Mouse (Mus musculus): Measurements from ENCODE around the gene Frrs1. TPM values are rescaled to one million over a fixed set of nuclear protein-coding genes. Genes with fewer than 3 reads are reported as not detected.
A peak's percentile ranks its signal among the peaks of the same experiment; 100 is the strongest.

The Frrs1 gene
- polyA plus RNA-seq, 1 experiment from 2014 or later = 39.8 TPM

GRCm38 (mm10) chr3:116829274-116829920 lies 29.9 kb upstream of the Frrs1 start:
- ATAC-seq (ENCODE audit: insufficient number of reproducible peaks, insufficient read depth, low FRiP score, low read depth) = no peak
- no peaks in the 10 kb centered on the region for H3K27me3 ChIP-seq (ENCODE audit: control insufficient read depth, insufficient read depth, low read length)
- no peak overlapping the region for H3K4me3 ChIP-seq (ENCODE audit: low read depth, low read length)
- no peak overlapping the region for H3K4me2 ChIP-seq (replicated peaks; ENCODE audit: low read depth, low read length)
- H3K4me1 ChIP-seq (ENCODE audit: control insufficient read depth, insufficient read depth, low read length) = no peaks in the 10 kb centered on the region
- 84% methylated on average over 10 of the region's 10 CpGs for WGBS
- H3K9ac ChIP-seq (replicated peaks; ENCODE audit: low read depth, low read length) = no peak overlapping the region
- H3K27ac ChIP-seq (ENCODE audit: low read length) = no peak overlapping the region
- no peaks in the 10 kb centered on the region for H3K36me3 ChIP-seq (ENCODE audit: control insufficient read depth, insufficient read depth, low read length)
- no peaks in the 10 kb centered on the region for H3K9me3 ChIP-seq (ENCODE audit: control insufficient read depth, low read depth, low read length)

GRCm38 (mm10) chr3:116831324-116831723 lies 27.9 kb upstream of the Frrs1 start:
- H3K4me1 ChIP-seq (ENCODE audit: control insufficient read depth, insufficient read depth, low read length) = no peaks in the 10 kb centered on the region
- no peak overlapping the region for H3K4me2 ChIP-seq (replicated peaks; ENCODE audit: low read depth, low read length)
- no peak overlapping the region for H3K4me3 ChIP-seq (ENCODE audit: low read depth, low read length)
- ATAC-seq (ENCODE audit: insufficient number of reproducible peaks, insufficient read depth, low FRiP score, low read depth) = no peak
- H3K27ac ChIP-seq (ENCODE audit: low read length) = no peak overlapping the region
- no peaks in the 10 kb centered on the region for H3K36me3 ChIP-seq (ENCODE audit: control insufficient read depth, insufficient read depth, low read length)
- no peaks in the 10 kb centered on the region for H3K9me3 ChIP-seq (ENCODE audit: control insufficient read depth, low read depth, low read length)
- WGBS = 51% methylated on average over 5 of the region's 5 CpGs
- no peak overlapping the region for H3K9ac ChIP-seq (replicated peaks; ENCODE audit: low read depth, low read length)
- no peaks in the 10 kb centered on the region for H3K27me3 ChIP-seq (ENCODE audit: control insufficient read depth, insufficient read depth, low read length)

GRCm38 (mm10) chr3:116832526-116833310 lies 26.5 kb upstream of the Frrs1 start:
- Histone ChIP-seq H3K27me3 (ENCODE audit: control insufficient read depth, insufficient read depth, low read length) (no peaks in the 10 kb centered on the region), H3K4me1 (ENCODE audit: control insufficient read depth, insufficient read depth, low read length) (no peaks in the 10 kb centered on the region), H3K9me3 (ENCODE audit: control insufficient read depth, low read depth, low read length) (no peaks in the 10 kb centered on the region), H3K27ac (ENCODE audit: low read length) (no peak overlapping the region), H3K4me3 (ENCODE audit: low read depth, low read length) (no peak overlapping the region), H3K4me2 (replicated peaks; ENCODE audit: low read depth, low read length) (no peak overlapping the region), H3K36me3 (ENCODE audit: control insufficient read depth, insufficient read depth, low read length) (no peaks in the 10 kb centered on the region), H3K9ac (replicated peaks; ENCODE audit: low read depth, low read length) (no peak overlapping the region)
- no peak for ATAC-seq (ENCODE audit: insufficient number of reproducible peaks, insufficient read depth, low FRiP score, low read depth)
- WGBS = 87% methylated on average over 7 of the region's 7 CpGs

GRCm38 (mm10) chr3:116833491-116833890 lies 25.8 kb upstream of the Frrs1 start:
- 70% methylated on average over 4 of the region's 4 CpGs for WGBS
- Histone ChIP-seq H3K4me3 (ENCODE audit: low read depth, low read length) (no peak overlapping the region), H3K36me3 (ENCODE audit: control insufficient read depth, insufficient read depth, low read length) (no peaks in the 10 kb centered on the region), H3K4me1 (ENCODE audit: control insufficient read depth, insufficient read depth, low read length) (no peaks in the 10 kb centered on the region), H3K9ac (replicated peaks; ENCODE audit: low read depth, low read length) (no peak overlapping the region), H3K27ac (ENCODE audit: low read length) (no peak overlapping the region), H3K4me2 (replicated peaks; ENCODE audit: low read depth, low read length) (no peak overlapping the region), H3K9me3 (ENCODE audit: control insufficient read depth, low read depth, low read length) (no peaks in the 10 kb centered on the region), H3K27me3 (ENCODE audit: control insufficient read depth, insufficient read depth, low read length) (no peaks in the 10 kb centered on the region)
- no peak for ATAC-seq (ENCODE audit: insufficient number of reproducible peaks, insufficient read depth, low FRiP score, low read depth)

GRCm38 (mm10) chr3:116834241-116834640 lies 25.0 kb upstream of the Frrs1 start:
- ATAC-seq (ENCODE audit: insufficient number of reproducible peaks, insufficient read depth, low FRiP score, low read depth) = no peak
- no peaks in the 10 kb centered on the region for H3K36me3 ChIP-seq (ENCODE audit: control insufficient read depth, insufficient read depth, low read length)
- no peaks in the 10 kb centered on the region for H3K27me3 ChIP-seq (ENCODE audit: control insufficient read depth, insufficient read depth, low read length)
- no peak overlapping the region for H3K4me3 ChIP-seq (ENCODE audit: low read depth, low read length)
- no peaks in the 10 kb centered on the region for H3K4me1 ChIP-seq (ENCODE audit: control insufficient read depth, insufficient read depth, low read length)
- no peak overlapping the region for H3K4me2 ChIP-seq (replicated peaks; ENCODE audit: low read depth, low read length)
- no peak overlapping the region for H3K9ac ChIP-seq (replicated peaks; ENCODE audit: low read depth, low read length)
- H3K27ac ChIP-seq (ENCODE audit: low read length) = no peak overlapping the region
- 94% methylated on average over 6 of the region's 6 CpGs for WGBS
- H3K9me3 ChIP-seq (ENCODE audit: control insufficient read depth, low read depth, low read length) = no peaks in the 10 kb centered on the region

- Histone ChIP-seq H3K27ac (ENCODE audit: low read length) (no peak overlapping the region), H3K9ac (replicated peaks; ENCODE audit: low read depth, low read length) (peak overlapping the region; percentile 15; the same call in 1 of the 2 replicates), H3K4me3 (ENCODE audit: low read depth, low read length) (peak overlapping the region; percentile 16; the same call in 1 of the 2 replicates), H3K4me2 (replicated peaks; ENCODE audit: low read depth, low read length) (peak overlapping the region; percentile 47; the same call in 1 of the 2 replicates), H3K4me1 (ENCODE audit: control insufficient read depth, insufficient read depth, low read length) (no peaks in the 10 kb centered on the region), H3K9me3 (ENCODE audit: control insufficient read depth, low read depth, low read length) (no peaks in the 10 kb centered on the region; the same call in 1 of the 2 replicates), H3K27me3 (ENCODE audit: control insufficient read depth, insufficient read depth, low read length) (no peaks in the 10 kb centered on the region), H3K36me3 (ENCODE audit: control insufficient read depth, insufficient read depth, low read length) (no peaks in the 10 kb centered on the region)
- 69% methylated on average over 4 of the region's 4 CpGs for WGBS
- ATAC-seq (ENCODE audit: insufficient number of reproducible peaks, insufficient read depth, low FRiP score, low read depth) = no peak
These were observed 23.9 kb upstream of the Frrs1 start for GRCm38 (mm10) chr3:116835350-116835749.

- H3K4me3 ChIP-seq (ENCODE audit: low read depth, low read length) = peak overlapping the region; percentile 16
- peak; percentile 75; the same call in 1 of the 2 replicates for ATAC-seq (ENCODE audit: insufficient number of reproducible peaks, insufficient read depth, low FRiP score, low read depth)
- H3K4me1 ChIP-seq (ENCODE audit: control insufficient read depth, insufficient read depth, low read length) = no peaks in the 10 kb centered on the region
- no peak overlapping the region for H3K27ac ChIP-seq (ENCODE audit: low read length)
- H3K9me3 ChIP-seq (ENCODE audit: control insufficient read depth, low read depth, low read length) = no peaks in the 10 kb centered on the region; the same call in 1 of the 2 replicates
- H3K9ac ChIP-seq (replicated peaks; ENCODE audit: low read depth, low read length) = peak overlapping the region; percentile 15; the same call in 1 of the 2 replicates
- no peaks in the 10 kb centered on the region for H3K36me3 ChIP-seq (ENCODE audit: control insufficient read depth, insufficient read depth, low read length)
- no peaks in the 10 kb centered on the region for H3K27me3 ChIP-seq (ENCODE audit: control insufficient read depth, insufficient read depth, low read length)
- H3K4me2 ChIP-seq (replicated peaks; ENCODE audit: low read depth, low read length) = peak overlapping the region; percentile 47
- WGBS = 26% methylated on average over 21 of the region's 21 CpGs
These were observed 23.2 kb upstream of the Frrs1 start for GRCm38 (mm10) chr3:116835770-116836680.
